Mouse (Mus musculus): ENCODE measurements at regions not wholly inside any gene's neighbourhood (a gene's known extent, or its start where the extent isn't known, plus 50 kb on each side); places are given as distances from the start of the nearest gene placed in this dataset.

DNA sequence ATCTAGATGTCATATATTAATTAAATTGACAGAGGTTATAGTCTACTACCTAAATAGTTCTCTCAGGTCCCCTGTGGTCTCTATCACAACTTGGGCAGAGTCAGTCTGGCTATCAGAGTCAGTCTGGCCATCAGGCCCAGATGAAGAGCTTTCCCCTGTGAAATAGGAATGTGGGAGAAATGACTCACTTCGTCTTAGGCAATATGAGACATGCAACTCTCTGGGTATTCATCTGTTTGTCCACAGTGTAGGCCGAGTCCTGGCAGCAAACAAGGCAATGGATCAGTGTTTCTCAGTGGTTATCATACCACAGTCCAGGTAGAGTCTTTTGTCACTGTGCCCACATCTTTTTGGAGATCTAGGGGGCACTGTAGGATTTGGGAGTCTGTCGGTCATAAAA is 156.0 kb downstream of the Gm10260 start:
- H3K4me1 ChIP-seq (ENCODE audit: control insufficient read depth, insufficient read depth, insufficient read length, low read length), result peaks cover 7% of the 10 kb centered on the region; the same call in 1 of the 2 replicates
- no peak overlapping the region for H3K27ac ChIP-seq (replicated peaks; ENCODE audit: low read depth, low read length)
- H3K4me3 ChIP-seq (ENCODE audit: insufficient read depth, low read depth, low read length), result no peak overlapping the region

DNA sequence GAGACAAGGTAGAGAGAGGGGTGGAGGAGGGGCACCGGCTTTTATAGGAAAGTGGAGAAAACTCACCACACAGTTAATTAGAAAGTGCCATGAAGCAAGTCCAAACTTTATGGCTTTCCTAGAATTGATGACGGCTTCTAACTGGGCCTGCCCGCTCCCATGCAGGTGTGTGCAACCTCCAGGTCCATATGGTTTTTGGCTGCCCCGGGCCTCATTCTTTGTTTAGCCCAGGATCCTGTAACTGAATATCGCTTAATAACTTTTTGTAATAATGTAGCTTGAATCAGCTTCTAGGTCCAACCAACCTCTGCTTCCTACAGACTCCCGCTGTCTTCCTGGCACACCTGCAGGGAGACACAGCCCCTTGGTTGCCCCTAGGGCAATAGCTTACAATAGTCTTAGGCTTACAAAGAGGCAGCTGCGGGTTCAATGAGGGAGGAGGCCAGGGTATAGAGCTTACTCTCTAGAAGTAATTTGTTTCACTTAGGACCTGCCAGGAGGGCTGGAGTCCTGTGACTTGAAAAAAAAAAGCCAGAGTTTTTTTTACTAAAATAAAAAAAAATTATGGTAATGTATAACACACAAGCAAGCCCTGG is 159.2 kb downstream of the Gm10260 start:
- no peak overlapping the region for H3K4me3 ChIP-seq (ENCODE audit: insufficient read depth, low read depth, low read length)
- peaks cover 9% of the 10 kb centered on the region; the same call in 1 of the 2 replicates for H3K4me1 ChIP-seq (ENCODE audit: control insufficient read depth, insufficient read depth, insufficient read length, low read length)
- no peak overlapping the region for H3K27ac ChIP-seq (replicated peaks; ENCODE audit: low read depth, low read length)

DNA sequence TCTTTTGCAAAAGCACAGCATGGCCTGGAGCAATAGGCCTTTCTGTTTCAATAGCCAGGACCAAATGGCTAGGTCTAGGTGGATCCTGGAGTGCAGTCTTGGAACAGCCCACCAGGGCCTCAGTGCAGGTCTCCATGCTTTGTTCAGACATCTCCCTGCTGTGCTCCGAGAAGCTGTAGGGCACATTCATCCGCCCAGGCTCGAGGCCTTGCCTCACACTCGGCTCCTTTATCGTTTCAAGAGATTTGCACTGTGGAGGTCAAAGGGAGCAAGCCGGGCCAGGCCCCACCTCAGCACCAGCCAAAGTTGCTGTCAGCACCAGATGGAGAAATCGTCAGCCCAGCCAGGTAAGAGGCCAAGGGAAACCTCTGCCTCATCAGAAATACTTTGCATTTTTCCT is 160.3 kb downstream of the Gm10260 start:
- Histone ChIP-seq H3K4me3 (ENCODE audit: insufficient read depth, low read depth, low read length) (no peak overlapping the region), H3K27ac (replicated peaks; ENCODE audit: low read depth, low read length) (no peak overlapping the region), H3K4me1 (ENCODE audit: control insufficient read depth, insufficient read depth, insufficient read length, low read length) (peaks cover 9% of the 10 kb centered on the region; the same call in 1 of the 2 replicates)

DNA sequence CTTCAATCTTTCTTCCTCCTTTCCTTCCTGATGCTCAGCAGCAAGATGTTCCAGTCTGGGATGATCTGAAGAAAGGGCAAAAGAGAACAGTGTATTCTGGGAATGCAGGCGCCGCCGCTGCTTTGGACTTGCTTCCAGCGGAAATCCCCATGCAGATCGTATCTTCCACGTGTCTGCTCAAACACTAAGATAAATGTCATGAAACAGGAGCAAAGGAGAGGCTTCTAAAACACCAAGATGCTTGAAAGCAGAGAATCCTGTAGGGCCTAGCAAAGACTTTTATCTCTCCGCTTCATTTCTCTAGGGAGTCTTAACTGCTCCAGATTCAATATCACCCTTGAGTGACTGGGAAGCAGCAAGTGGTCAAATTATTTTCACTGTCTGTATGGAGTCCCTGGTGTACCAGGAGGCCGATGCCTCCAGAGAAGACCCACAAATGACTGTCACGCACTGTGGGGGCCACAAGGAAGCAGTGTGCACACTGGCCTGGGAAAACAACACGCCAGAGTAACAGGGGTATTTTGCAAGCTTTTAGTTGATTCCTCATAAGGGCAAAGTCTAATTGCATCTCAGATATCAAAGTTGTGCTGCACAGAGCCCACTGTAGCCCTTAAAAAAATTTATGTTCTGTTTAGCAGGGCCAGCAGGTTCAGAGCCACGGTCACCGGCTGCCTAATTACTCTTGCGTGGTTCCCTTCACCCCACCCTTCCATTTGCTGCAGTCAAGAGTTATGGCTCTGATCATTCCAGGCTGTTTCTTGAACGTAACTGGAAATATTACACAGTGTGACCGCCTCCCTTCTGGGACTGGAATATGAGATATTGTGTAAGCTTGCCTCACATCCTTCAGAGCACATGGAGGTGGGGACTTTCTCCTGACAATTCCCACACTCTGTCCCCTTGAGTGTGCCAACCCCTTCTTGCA is 161.7 kb downstream of the Gm10260 start:
- H3K4me3 ChIP-seq (ENCODE audit: insufficient read depth, low read depth, low read length), result no peak overlapping the region
- H3K27ac ChIP-seq (replicated peaks; ENCODE audit: low read depth, low read length), result no peak overlapping the region

DNA sequence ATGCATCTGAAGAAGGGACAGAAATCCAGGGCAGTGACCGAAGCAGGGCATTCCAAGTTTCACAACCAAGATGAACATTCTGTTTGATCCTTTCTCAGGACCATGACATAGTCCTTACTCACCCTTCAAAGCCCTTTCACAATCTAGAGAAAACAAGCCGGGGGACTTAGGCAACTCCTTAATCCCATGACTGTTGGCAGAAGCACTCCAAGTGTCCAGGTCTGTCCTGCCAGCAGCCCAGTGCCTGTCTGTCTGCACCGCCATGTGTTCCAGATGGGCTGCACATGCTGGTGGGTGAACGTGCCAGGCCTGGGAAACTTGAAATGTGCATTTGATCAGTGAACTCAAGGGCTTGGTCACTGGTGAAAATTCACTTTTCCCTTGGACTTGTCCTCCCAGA is 165.6 kb downstream of the Gm10260 start:
- no peak overlapping the region for H3K4me3 ChIP-seq (ENCODE audit: insufficient read depth, low read depth, low read length)
- no peak overlapping the region for H3K27ac ChIP-seq (replicated peaks; ENCODE audit: low read depth, low read length)
- H3K4me1 ChIP-seq (ENCODE audit: control insufficient read depth, insufficient read depth, insufficient read length, low read length), result peaks cover 4% of the 10 kb centered on the region; the same call in 1 of the 2 replicates

More for the DNA sequence above, 161.7 kb downstream of the Gm10260 start:
- peaks cover 9% of the 10 kb centered on the region; the same call in 1 of the 2 replicates for H3K4me1 ChIP-seq (ENCODE audit: control insufficient read depth, insufficient read depth, insufficient read length, low read length)

DNA sequence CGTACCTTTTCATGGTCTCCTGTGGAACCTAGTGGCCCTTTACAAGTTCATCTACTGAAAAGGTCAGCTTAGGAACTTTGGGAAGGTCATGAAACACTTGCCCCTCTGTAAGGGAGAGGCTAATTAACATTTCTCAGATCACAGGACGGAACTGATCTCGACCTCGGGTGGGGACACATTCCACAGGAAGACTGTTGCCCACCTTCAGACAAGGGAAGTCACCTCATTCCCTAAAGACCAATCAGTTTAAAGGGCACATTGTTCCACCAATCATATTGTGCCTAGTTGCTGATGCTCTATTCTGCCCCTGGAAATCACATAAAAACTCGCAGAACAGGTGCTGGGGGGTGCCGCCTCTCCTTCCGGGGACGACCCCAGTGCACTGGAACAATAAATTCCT is 170.8 kb downstream of the Gm10260 start:
- Histone ChIP-seq H3K4me3 (ENCODE audit: insufficient read depth, low read depth, low read length) (no peak overlapping the region), H3K27ac (replicated peaks; ENCODE audit: low read depth, low read length) (no peak overlapping the region), H3K4me1 (ENCODE audit: control insufficient read depth, insufficient read depth, insufficient read length, low read length) (no peaks in the 10 kb centered on the region)

DNA sequence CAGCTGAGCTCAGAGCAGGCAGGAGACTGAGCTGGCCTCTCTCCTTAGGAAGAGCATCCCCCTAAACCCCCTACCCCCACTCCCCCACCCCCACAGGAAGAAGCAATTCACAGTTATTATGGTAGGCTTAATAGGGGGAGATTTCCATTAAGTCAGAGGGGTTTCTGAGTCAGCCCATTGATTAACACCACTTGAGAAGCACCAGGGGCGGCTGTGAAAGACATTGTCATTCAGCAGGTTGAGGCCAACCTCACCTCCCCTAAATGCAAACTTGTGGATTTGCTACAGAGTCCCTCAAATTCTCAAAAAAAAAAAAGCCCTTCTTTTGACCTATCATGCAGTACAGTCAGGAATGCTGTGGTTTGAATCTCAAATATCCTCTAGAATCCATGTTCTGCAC is 172.3 kb downstream of the Gm10260 start:
- Histone ChIP-seq H3K4me3 (ENCODE audit: insufficient read depth, low read depth, low read length) (no peak overlapping the region), H3K27ac (replicated peaks; ENCODE audit: low read depth, low read length) (no peak overlapping the region), H3K4me1 (ENCODE audit: control insufficient read depth, insufficient read depth, insufficient read length, low read length) (no peaks in the 10 kb centered on the region)

DNA sequence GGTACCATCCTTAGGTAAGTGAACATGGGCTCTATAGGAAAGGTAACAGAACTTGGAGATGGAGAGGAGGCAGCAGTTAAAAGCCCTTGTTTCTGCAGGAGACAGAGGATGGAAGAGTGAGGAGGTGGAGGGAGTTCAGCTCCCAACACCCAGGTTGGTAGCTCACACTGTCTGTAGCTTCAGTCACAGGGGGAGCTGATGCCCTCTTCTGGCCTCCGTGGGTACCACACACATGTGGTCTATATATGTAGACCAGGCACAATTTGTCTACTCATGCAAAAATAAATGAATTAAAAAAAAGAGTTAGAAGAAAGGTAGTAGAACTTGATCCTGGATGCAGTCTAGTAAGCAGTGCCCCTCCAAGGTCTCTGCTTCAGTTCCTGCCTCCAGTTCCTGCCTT is 173.3 kb downstream of the Gm10260 start:
- H3K4me1 ChIP-seq (ENCODE audit: control insufficient read depth, insufficient read depth, insufficient read length, low read length), result no peaks in the 10 kb centered on the region
- no peak overlapping the region for H3K27ac ChIP-seq (replicated peaks; ENCODE audit: low read depth, low read length)
- no peak overlapping the region for H3K4me3 ChIP-seq (ENCODE audit: insufficient read depth, low read depth, low read length)

DNA sequence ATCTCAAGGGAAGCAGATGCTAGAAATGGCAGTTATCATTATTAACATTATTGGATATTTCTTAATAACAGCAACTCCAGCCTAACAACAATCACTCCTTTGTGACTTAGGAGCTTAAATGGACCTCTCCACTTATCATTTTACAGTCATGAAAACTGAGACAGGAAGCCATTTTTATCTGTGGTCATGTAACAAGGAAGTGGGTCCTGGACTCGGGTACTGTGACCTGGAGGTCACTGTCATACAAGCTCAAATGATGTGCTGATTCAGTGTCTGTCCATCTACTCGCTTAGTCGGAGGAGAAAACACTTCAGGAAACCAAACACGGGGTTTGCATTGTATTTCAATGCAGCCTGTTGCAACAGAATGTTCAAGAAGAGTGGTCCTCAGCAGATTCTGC is 176.4 kb downstream of the Gm10260 start:
- Histone ChIP-seq H3K27ac (replicated peaks; ENCODE audit: low read depth, low read length) (no peak overlapping the region), H3K4me1 (ENCODE audit: control insufficient read depth, insufficient read depth, insufficient read length, low read length) (peaks cover 10% of the 10 kb centered on the region; the same call in 1 of the 2 replicates), H3K4me3 (ENCODE audit: insufficient read depth, low read depth, low read length) (no peak overlapping the region)

DNA sequence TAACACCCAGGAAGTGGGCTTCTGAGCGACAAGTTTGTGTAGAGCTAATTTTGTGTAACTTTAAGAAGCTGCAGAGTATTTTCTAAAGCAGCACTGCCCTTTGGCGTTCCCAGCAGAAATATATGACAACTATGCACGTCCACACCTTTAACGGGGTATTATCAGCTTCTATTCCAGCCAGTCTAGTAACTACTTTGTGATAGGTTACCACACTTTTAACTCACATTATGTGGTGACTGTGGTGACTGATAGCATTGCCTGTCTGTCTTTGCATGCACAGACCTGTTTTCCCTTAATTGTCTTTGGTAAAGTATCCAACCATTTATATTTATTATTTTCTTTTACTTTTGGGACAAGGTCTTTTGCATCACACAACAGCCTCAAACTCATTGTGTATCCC is 179.1 kb downstream of the Gm10260 start:
- Histone ChIP-seq H3K4me1 (ENCODE audit: control insufficient read depth, insufficient read depth, insufficient read length, low read length) (peaks cover 10% of the 10 kb centered on the region; the same call in 1 of the 2 replicates), H3K4me3 (ENCODE audit: insufficient read depth, low read depth, low read length) (no peak overlapping the region), H3K27ac (replicated peaks; ENCODE audit: low read depth, low read length) (no peak overlapping the region)

DNA sequence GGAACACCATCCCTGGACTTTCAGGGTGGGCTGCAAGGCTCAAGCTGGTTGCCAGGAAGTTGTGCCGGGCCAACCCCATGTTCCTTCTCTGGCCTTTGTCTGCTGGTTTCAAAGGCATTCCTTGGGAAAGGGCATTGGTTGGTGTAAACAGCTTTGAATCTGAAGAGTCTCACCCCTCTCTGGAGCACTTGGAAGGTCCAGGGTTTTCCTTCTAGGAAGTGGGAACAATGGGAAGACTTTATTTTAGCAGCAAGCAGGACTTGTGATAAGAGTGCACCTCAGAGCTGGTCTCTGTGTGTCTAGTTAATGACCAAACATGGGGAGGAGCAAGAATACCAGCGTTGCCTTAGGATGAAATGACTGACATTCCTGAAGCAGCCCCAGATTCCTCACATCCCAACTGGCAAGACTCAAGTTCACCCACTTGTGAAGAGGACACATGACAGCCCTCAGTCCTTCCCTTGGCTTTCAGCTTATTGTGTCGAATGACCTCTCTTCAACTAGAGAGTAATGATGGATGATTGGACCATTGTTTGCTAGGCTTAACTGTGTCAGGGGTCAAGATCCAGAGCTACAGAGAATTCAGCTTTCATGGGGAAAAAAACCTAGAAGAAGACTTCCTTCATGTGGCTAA is 180.1 kb downstream of the Gm10260 start:
- peaks cover 10% of the 10 kb centered on the region; the same call in 1 of the 2 replicates for H3K4me1 ChIP-seq (ENCODE audit: control insufficient read depth, insufficient read depth, insufficient read length, low read length)
- no peak overlapping the region for H3K4me3 ChIP-seq (ENCODE audit: insufficient read depth, low read depth, low read length)
- H3K27ac ChIP-seq (replicated peaks; ENCODE audit: low read depth, low read length), result no peak overlapping the region

DNA sequence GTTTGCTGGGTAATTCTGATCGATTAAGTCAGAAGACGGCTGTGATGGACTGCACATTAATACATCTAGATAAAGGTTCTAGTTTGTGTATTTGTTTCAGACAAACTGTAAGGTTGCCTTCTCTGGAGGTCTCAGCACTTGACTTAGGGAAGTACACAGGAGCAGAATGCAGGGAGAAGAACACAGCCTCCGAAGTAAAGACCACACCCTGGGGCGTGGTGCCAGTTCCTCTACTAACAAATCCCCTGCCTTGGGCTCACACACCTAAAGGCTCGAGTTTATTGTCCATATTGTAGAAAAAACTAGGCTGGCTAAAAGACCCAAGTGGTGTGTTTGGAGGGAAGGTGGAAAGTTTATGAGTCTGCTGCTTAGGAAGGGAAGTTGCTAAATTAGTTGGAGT is 181.8 kb downstream of the Gm10260 start:
- H3K4me3 ChIP-seq (ENCODE audit: insufficient read depth, low read depth, low read length), result no peak overlapping the region
- no peak overlapping the region for H3K27ac ChIP-seq (replicated peaks; ENCODE audit: low read depth, low read length)
- peaks cover 11% of the 10 kb centered on the region; the same call in 1 of the 2 replicates for H3K4me1 ChIP-seq (ENCODE audit: control insufficient read depth, insufficient read depth, insufficient read length, low read length)

DNA sequence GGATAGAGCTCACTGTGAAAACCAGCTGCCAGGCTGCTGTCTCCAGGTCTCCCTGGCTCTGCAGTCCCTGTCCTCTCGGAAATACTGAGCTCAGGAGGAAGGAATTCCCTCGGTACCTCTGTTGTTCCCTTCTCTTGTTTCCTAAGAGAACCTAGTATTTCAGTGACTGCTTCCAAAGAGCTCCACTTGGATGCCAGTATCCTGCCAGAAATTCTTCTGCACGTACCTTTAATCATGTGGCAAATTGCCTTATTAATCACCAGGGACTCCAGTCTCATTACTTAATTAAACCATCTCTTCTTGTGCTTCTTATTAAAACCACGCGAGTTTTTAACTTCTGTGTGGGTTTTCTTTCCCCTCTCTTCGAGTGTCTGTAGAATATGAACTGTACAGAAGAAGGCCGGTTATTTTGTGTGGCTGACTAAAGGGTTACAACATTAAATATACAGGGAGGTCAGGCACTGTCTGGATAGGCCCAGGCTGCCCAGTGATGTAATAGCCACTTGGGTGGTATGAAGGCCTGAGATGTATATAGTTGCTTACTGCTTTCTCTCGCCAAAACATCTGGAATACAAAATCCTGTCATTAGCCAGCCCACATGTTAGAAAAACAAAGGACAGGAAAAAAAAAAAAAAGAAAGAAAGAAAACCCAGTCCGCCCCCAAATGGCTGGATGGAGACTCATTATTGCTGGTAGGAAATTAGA is 183.2 kb downstream of the Gm10260 start:
- Histone ChIP-seq H3K4me3 (ENCODE audit: insufficient read depth, low read depth, low read length) (no peak overlapping the region), H3K27ac (replicated peaks; ENCODE audit: low read depth, low read length) (no peak overlapping the region), H3K4me1 (ENCODE audit: control insufficient read depth, insufficient read depth, insufficient read length, low read length) (peaks cover 13% of the 10 kb centered on the region; the same call in 1 of the 2 replicates)

DNA sequence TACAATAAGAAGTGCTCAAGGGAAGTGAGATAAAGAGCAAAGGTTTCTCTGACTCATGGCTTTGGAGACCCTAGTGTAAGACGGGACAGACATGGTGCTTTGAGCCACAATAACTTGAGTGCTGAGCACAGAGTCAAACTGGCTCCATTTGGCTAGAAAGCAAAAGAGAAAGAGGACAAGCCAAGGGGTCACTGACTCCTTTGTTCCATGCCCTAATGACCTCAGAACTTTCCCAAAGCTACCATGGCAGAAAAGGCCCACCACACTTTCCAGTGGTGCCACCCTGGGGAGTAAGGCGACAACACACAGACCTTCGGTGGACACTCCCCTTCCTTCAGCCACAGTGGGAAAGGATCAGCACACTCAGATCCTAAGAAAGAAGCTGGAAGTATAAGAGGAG is 186.8 kb downstream of the Gm10260 start:
- no peak overlapping the region for H3K27ac ChIP-seq (replicated peaks; ENCODE audit: low read depth, low read length)
- no peak overlapping the region for H3K4me3 ChIP-seq (ENCODE audit: insufficient read depth, low read depth, low read length)
- peaks cover 7% of the 10 kb centered on the region; the same call in 1 of the 2 replicates for H3K4me1 ChIP-seq (ENCODE audit: control insufficient read depth, insufficient read depth, insufficient read length, low read length)

DNA sequence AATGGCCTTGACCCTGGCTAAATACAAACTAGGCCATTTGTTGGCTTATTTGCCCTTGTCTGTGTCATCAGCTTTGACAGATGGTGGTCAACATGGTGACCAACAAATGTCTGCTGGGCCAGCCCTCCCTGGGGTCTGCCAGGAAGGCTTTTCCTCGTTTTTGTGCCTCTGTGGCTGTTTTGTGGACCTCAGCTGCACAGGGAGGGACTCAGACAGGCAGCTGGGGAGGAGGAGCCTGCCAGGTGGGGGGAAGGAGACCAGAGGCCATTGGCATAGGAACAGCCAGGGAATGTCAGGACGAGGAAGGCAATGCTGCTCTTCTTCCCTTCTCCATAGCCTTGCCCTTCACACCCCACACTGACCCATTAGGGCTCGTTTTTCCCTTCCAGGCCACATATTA is 188.1 kb downstream of the Gm10260 start:
- H3K4me1 ChIP-seq (ENCODE audit: control insufficient read depth, insufficient read depth, insufficient read length, low read length), result peaks cover 7% of the 10 kb centered on the region; the same call in 1 of the 2 replicates
- no peak overlapping the region for H3K27ac ChIP-seq (replicated peaks; ENCODE audit: low read depth, low read length)
- no peak overlapping the region for H3K4me3 ChIP-seq (ENCODE audit: insufficient read depth, low read depth, low read length)

Measured in brown adipose tissue, adult 24 weeks (tissue).